26 mouse cellular contexts compared by ENCODE assay signal in the genomic region with DNA sequence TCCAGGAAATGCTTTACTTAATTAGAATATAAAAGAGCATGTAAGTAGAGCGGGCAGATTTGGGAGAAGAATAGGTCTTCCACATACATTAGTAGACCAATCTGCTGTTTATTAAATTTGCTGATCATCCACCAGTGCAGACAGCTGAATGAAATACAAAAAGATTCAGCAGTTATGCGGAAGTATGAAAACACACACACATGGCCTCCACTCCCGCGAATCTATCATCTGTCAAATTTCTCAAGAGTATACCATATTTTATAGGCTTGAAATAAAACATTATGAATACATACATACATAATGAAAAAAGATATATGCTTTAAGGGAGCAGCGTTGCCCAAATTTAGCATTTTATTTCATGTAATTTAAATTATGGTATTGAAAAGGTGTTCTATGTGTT.
DNase-seq lines count a peak whose midpoint lies in the region; ATAC-seq and TF ChIP-seq lines count a peak whose summit lies in the region.
"Had no signal": no experiment of that assay in that cellular context is flagged by ENCODE, and none has a peak within 500 bp of the region (broad histone marks: within the 10 kb centered on the region; RNA-seq: fewer than 3 reads in every experiment).

No protein-coding gene starts in this region.

- H3K4me2 ChIP-seq in embryonic facial prominence, embryonic 14.5 days (ENCODE audit: low read depth, low read length): no peak overlapping the region
- no peak overlapping the region for H3K4me2 ChIP-seq in forebrain, embryonic 15.5 days (replicated peaks)
- H3K4me2 ChIP-seq in forebrain, embryonic 12.5 days: no peak overlapping the region
- no peak overlapping the region for H3K4me2 ChIP-seq in forebrain, embryonic 16.5 days (ENCODE audit: low read length)
- H3K4me2 ChIP-seq: embryonic facial prominence, embryonic 15.5 days; heart, embryonic 12.5 days; heart, embryonic 15.5 days; hindbrain, embryonic 13.5 days; intestine, embryonic 15.5 days had no signal

- TF ChIP-seq CTCF in layer of hippocampus, adult 2 months (conservative IDR thresholded peaks at IDR 0.05): no peak

- ATAC-seq in embryonic facial prominence, embryonic 14.5 days (ENCODE audit: low read depth): no peak
- peak; percentile 41; the same call in 1 of the 2 replicates for ATAC-seq in forebrain, embryonic 15.5 days (replicated peaks)
- ATAC-seq in forebrain, embryonic 12.5 days (ENCODE audit: low FRiP score): no peak
- ATAC-seq in forebrain, embryonic 16.5 days: peak; percentile 47; the same call in 1 of the 2 replicates
- ATAC-seq: activated CD4-positive, CD25-positive, alpha-beta regulatory T cell, adult 4 months; hindbrain, embryonic 16.5 days; intestine, embryonic 15.5 days had no signal

- no peak overlapping the region for H3K27ac ChIP-seq in embryonic facial prominence, embryonic 14.5 days (replicated peaks; ENCODE audit: low read depth, low read length)
- no peak overlapping the region for H3K27ac ChIP-seq in embryonic facial prominence, embryonic 10.5 days (replicated peaks)
- H3K27ac ChIP-seq in forebrain, embryonic 15.5 days (replicated peaks): no peak overlapping the region
- H3K27ac ChIP-seq in forebrain, embryonic 12.5 days: no peak overlapping the region
- H3K27ac ChIP-seq in forebrain, embryonic 16.5 days (ENCODE audit: low read length): no peak overlapping the region
- H3K27ac ChIP-seq in layer of hippocampus, adult 2 months: no peak overlapping the region
- H3K27ac ChIP-seq: embryonic facial prominence, embryonic 15.5 days; heart, embryonic 15.5 days; hindbrain, embryonic 10.5 days; hindbrain, embryonic 13.5 days; intestine, embryonic 15.5 days had no signal

- no peaks in the 10 kb centered on the region for H3K27me3 ChIP-seq in embryonic facial prominence, embryonic 14.5 days (replicated peaks; ENCODE audit: control insufficient read depth, insufficient read depth, low read length)
- no peaks in the 10 kb centered on the region for H3K27me3 ChIP-seq in embryonic facial prominence, embryonic 10.5 days (replicated peaks; ENCODE audit: low read depth, poor library complexity, severe bottlenecking)
- no peaks in the 10 kb centered on the region for H3K27me3 ChIP-seq in forebrain, embryonic 15.5 days
- H3K27me3 ChIP-seq in forebrain, embryonic 12.5 days: no peaks in the 10 kb centered on the region
- no peaks in the 10 kb centered on the region for H3K27me3 ChIP-seq in forebrain, embryonic 16.5 days (replicated peaks; ENCODE audit: control insufficient read depth, insufficient read depth, low read length)
- H3K27me3 ChIP-seq: embryonic facial prominence, embryonic 15.5 days; heart, embryonic 12.5 days; heart, embryonic 15.5 days; hindbrain, embryonic 13.5 days; intestine, embryonic 15.5 days had no signal

- H3K4me3 ChIP-seq in embryonic facial prominence, embryonic 14.5 days (ENCODE audit: low read depth, low read length): no peak overlapping the region
- no peak overlapping the region for H3K4me3 ChIP-seq in embryonic facial prominence, embryonic 10.5 days
- no peak overlapping the region for H3K4me3 ChIP-seq in forebrain, embryonic 15.5 days
- H3K4me3 ChIP-seq in forebrain, embryonic 12.5 days (replicated peaks): no peak overlapping the region
- H3K4me3 ChIP-seq in forebrain, embryonic 16.5 days (replicated peaks; ENCODE audit: low read length): no peak overlapping the region
- H3K4me3 ChIP-seq in layer of hippocampus, adult 2 months: no peak overlapping the region
- H3K4me3 ChIP-seq: embryonic facial prominence, embryonic 15.5 days; heart, embryonic 12.5 days; heart, embryonic 15.5 days; hindbrain, embryonic 10.5 days; hindbrain, embryonic 13.5 days; intestine, embryonic 15.5 days had no signal

- H3K36me3 ChIP-seq in embryonic facial prominence, embryonic 14.5 days (ENCODE audit: control insufficient read depth, insufficient read depth, low read length): no peaks in the 10 kb centered on the region
- H3K36me3 ChIP-seq in embryonic facial prominence, embryonic 10.5 days (replicated peaks): no peaks in the 10 kb centered on the region
- H3K36me3 ChIP-seq in forebrain, embryonic 15.5 days: no peaks in the 10 kb centered on the region
- H3K36me3 ChIP-seq in forebrain, embryonic 12.5 days (replicated peaks): no peaks in the 10 kb centered on the region
- no peaks in the 10 kb centered on the region for H3K36me3 ChIP-seq in forebrain, embryonic 16.5 days (ENCODE audit: control insufficient read depth, insufficient read depth)
- H3K36me3 ChIP-seq: embryonic facial prominence, embryonic 15.5 days; heart, embryonic 12.5 days; heart, embryonic 15.5 days; hindbrain, embryonic 10.5 days; hindbrain, embryonic 13.5 days; intestine, embryonic 15.5 days had no signal

- WGBS in embryonic facial prominence, embryonic 14.5 days: 72% methylated on average over 5 of the region's 5 CpGs
- 96% methylated on average over 5 of the region's 5 CpGs for WGBS in embryonic facial prominence, embryonic 10.5 days
- 70% methylated on average over 5 of the region's 5 CpGs for WGBS in forebrain, embryonic 15.5 days
- WGBS in forebrain, embryonic 12.5 days: 89% methylated on average over 5 of the region's 5 CpGs
- 55% methylated on average over 5 of the region's 5 CpGs for WGBS in forebrain, embryonic 16.5 days

- peak; percentile 13 for DNase-seq in embryonic facial prominence, embryonic 14.5 days (ENCODE audit: low spot score)
- DNase-seq in embryonic facial prominence, embryonic 10.5 days (ENCODE audit: low spot score): no peak
- DNase-seq in layer of hippocampus, adult 2 months (ENCODE audit: low spot score in 2 of 2): no peak
- DNase-seq: adrenal gland, adult 8-10 months; adrenal gland, postnatal 25 days; cerebellum, adult 11 months; cerebellum, adult 2 months; cerebellum, adult 9-11 months; cerebellum, postnatal 25 days; gastrocnemius, postnatal 25 days; heart, adult 18-20 months; heart, postnatal 10 days; heart, postnatal 36 days; kidney, adult 11 months; kidney, adult 8-10 months had no signal

- H3K9ac ChIP-seq in embryonic facial prominence, embryonic 14.5 days (ENCODE audit: low read depth, low read length): no peak overlapping the region
- H3K9ac ChIP-seq in forebrain, embryonic 15.5 days (replicated peaks): no peak overlapping the region
- H3K9ac ChIP-seq in forebrain, embryonic 12.5 days: no peak overlapping the region
- no peak overlapping the region for H3K9ac ChIP-seq in forebrain, embryonic 16.5 days (replicated peaks; ENCODE audit: low read depth, low read length)
- H3K9ac ChIP-seq: embryonic facial prominence, embryonic 15.5 days; heart, embryonic 12.5 days; heart, embryonic 15.5 days; hindbrain, embryonic 13.5 days; intestine, embryonic 15.5 days had no signal

- H3K9me3 ChIP-seq in embryonic facial prominence, embryonic 14.5 days (ENCODE audit: control insufficient read depth, low read length): no peaks in the 10 kb centered on the region
- no peaks in the 10 kb centered on the region for H3K9me3 ChIP-seq in embryonic facial prominence, embryonic 10.5 days
- no peaks in the 10 kb centered on the region for H3K9me3 ChIP-seq in forebrain, embryonic 15.5 days
- no peaks in the 10 kb centered on the region for H3K9me3 ChIP-seq in forebrain, embryonic 12.5 days
- H3K9me3 ChIP-seq in forebrain, embryonic 16.5 days (ENCODE audit: control insufficient read depth, low read length): no peaks in the 10 kb centered on the region
- H3K9me3 ChIP-seq: embryonic facial prominence, embryonic 15.5 days; heart, embryonic 12.5 days; heart, embryonic 15.5 days; hindbrain, embryonic 10.5 days; hindbrain, embryonic 13.5 days; intestine, embryonic 15.5 days had no signal

- no peaks in the 10 kb centered on the region for H3K4me1 ChIP-seq in embryonic facial prominence, embryonic 14.5 days (ENCODE audit: control insufficient read depth, insufficient read depth, low read length)
- no peaks in the 10 kb centered on the region for H3K4me1 ChIP-seq in embryonic facial prominence, embryonic 10.5 days
- H3K4me1 ChIP-seq in forebrain, embryonic 15.5 days: no peaks in the 10 kb centered on the region
- H3K4me1 ChIP-seq in forebrain, embryonic 12.5 days: no peaks in the 10 kb centered on the region
- no peaks in the 10 kb centered on the region for H3K4me1 ChIP-seq in forebrain, embryonic 16.5 days (replicated peaks; ENCODE audit: control insufficient read depth, insufficient read depth, low read length)
- H3K4me1 ChIP-seq: embryonic facial prominence, embryonic 15.5 days; heart, embryonic 12.5 days; heart, embryonic 15.5 days; hindbrain, embryonic 10.5 days; intestine, embryonic 15.5 days had no signal

Comparison
In these comparisons a context has a peak if more than half of its experiments do, and no peak if none do; other contexts are left out.
1. ATAC-seq: peak in forebrain, embryonic 15.5 days (single experiment) and forebrain, embryonic 16.5 days (single experiment); none in embryonic facial prominence, embryonic 14.5 days (single experiment) and forebrain, embryonic 12.5 days (single experiment).